Mouse (Mus musculus): ENCODE data around the gene Uqcrc1.

GRCm38 (mm10) chr9:108935991-108936390 lies 442 bp upstream of the Uqcrc1 start:
- TF ChIP-seq CTCF (conservative IDR thresholded peaks at IDR 0.05; ENCODE audit: insufficient read depth, insufficient read length, low read depth, low read length) (no peak), POLR2A (IDR thresholded peaks at IDR 0.05; ENCODE audit: low read depth, low read length) (no peak)

Measured in kidney, adult 2 months (tissue).